In genomic region chr5:140332519-140332918, GRCm38 (mm10) we compare ENCODE assay signal across 8 mouse cellular contexts. TPM values are rescaled to one million over a fixed set of nuclear protein-coding genes. Genes with fewer than 3 reads are reported as not detected.
DNase-seq lines count a peak whose midpoint lies in the region; ATAC-seq and TF ChIP-seq lines count a peak whose summit lies in the region.

No protein-coding gene starts in this region.

- no peaks in the 10 kb centered on the region for H3K9me3 ChIP-seq in forebrain, embryonic 12.5 days
- no peaks in the 10 kb centered on the region for H3K9me3 ChIP-seq in forebrain, postnatal 0 days (ENCODE audit: low read length)
- H3K9me3 ChIP-seq in limb, embryonic 15.5 days: no peaks in the 10 kb centered on the region
- no peaks in the 10 kb centered on the region for H3K9me3 ChIP-seq in stomach, postnatal 0 days (ENCODE audit: control insufficient read depth, low read length)

- H3K4me3 ChIP-seq in forebrain, embryonic 12.5 days (replicated peaks): peak overlapping the region; percentile 64; the same call in 1 of the 2 replicates
- no peak overlapping the region for H3K4me3 ChIP-seq in forebrain, postnatal 0 days (ENCODE audit: low read depth, low read length)
- H3K4me3 ChIP-seq in limb, embryonic 15.5 days: peak overlapping the region; percentile 55
- H3K4me3 ChIP-seq in stomach, postnatal 0 days (ENCODE audit: low read depth, low read length): no peak overlapping the region; the same call in 1 of the 2 replicates

- peak overlapping the region; percentile 82; the same call in 1 of the 2 replicates for H3K9ac ChIP-seq in forebrain, embryonic 12.5 days
- H3K9ac ChIP-seq in forebrain, postnatal 0 days: no peak overlapping the region
- H3K9ac ChIP-seq in limb, embryonic 15.5 days: no peak overlapping the region
- no peak overlapping the region for H3K9ac ChIP-seq in stomach, postnatal 0 days (ENCODE audit: low read length)

- H3K4me2 ChIP-seq in forebrain, embryonic 12.5 days: peak overlapping the region; percentile 87
- H3K4me2 ChIP-seq in forebrain, postnatal 0 days (ENCODE audit: low read depth): no peak overlapping the region
- H3K4me2 ChIP-seq in limb, embryonic 15.5 days: peak overlapping the region; percentile 89
- peak overlapping the region; percentile 92 for H3K4me2 ChIP-seq in stomach, postnatal 0 days (replicated peaks; ENCODE audit: low read depth)

- no peak for TF ChIP-seq CTCF in forebrain, postnatal 0 days (IDR thresholded peaks at IDR 0.05; ENCODE audit: low read depth)
- no peak for TF ChIP-seq CTCF in stomach, postnatal 0 days (IDR thresholded peaks at IDR 0.05; ENCODE audit: low read depth)

- peaks cover 22% of the 10 kb centered on the region for H3K36me3 ChIP-seq in forebrain, embryonic 12.5 days (replicated peaks)
- H3K36me3 ChIP-seq in forebrain, postnatal 0 days (ENCODE audit: insufficient read depth): peaks cover 7% of the 10 kb centered on the region; the same call in 1 of the 2 replicates
- peaks cover 17% of the 10 kb centered on the region for H3K36me3 ChIP-seq in limb, embryonic 15.5 days
- peaks cover 11% of the 10 kb centered on the region; the same call in 1 of the 2 replicates for H3K36me3 ChIP-seq in stomach, postnatal 0 days (ENCODE audit: control insufficient read depth, insufficient read depth, low read length)

- peaks cover 14% of the 10 kb centered on the region for H3K4me1 ChIP-seq in forebrain, embryonic 12.5 days
- peaks cover 9% of the 10 kb centered on the region for H3K4me1 ChIP-seq in forebrain, postnatal 0 days (ENCODE audit: insufficient read depth)
- H3K4me1 ChIP-seq in limb, embryonic 15.5 days: peaks cover 17% of the 10 kb centered on the region
- H3K4me1 ChIP-seq in stomach, postnatal 0 days (replicated peaks; ENCODE audit: control insufficient read depth, insufficient read depth): peaks cover 4% of the 10 kb centered on the region; the same call in 1 of the 2 replicates

- no peak for ATAC-seq in forebrain, embryonic 12.5 days (ENCODE audit: low FRiP score)
- ATAC-seq in forebrain, postnatal 0 days: no peak
- no peak for ATAC-seq in limb, embryonic 15.5 days (ENCODE audit: insufficient number of reproducible peaks, low FRiP score, low TSS enrichment, low read depth)
- ATAC-seq in stomach, postnatal 0 days (ENCODE audit: low FRiP score, low TSS enrichment): peak; percentile 41; the same call in 1 of the 2 replicates
- no peak for ATAC-seq in CD4-positive, CD25-positive, alpha-beta regulatory T cell, adult 4 months

- H3K27me3 ChIP-seq in forebrain, embryonic 12.5 days: no peaks in the 10 kb centered on the region
- H3K27me3 ChIP-seq in forebrain, postnatal 0 days (ENCODE audit: insufficient read depth, low read length): no peaks in the 10 kb centered on the region
- H3K27me3 ChIP-seq in limb, embryonic 15.5 days: no peaks in the 10 kb centered on the region
- no peaks in the 10 kb centered on the region for H3K27me3 ChIP-seq in stomach, postnatal 0 days (ENCODE audit: control insufficient read depth, insufficient read depth, low read length)

- no peak for DNase-seq in forebrain, postnatal 0 days
- peak; percentile 38 for DNase-seq in urinary bladder, postnatal 14 days (ENCODE audit: low spot score)
- DNase-seq in urinary bladder, postnatal 10 days (ENCODE audit: low spot score): no peak
- no peak for DNase-seq in stomach, postnatal 0 days (ENCODE audit: low spot score)
- no peak for DNase-seq in cerebellum, postnatal 25 days

- TF ChIP-seq EP300 in stomach, postnatal 0 days (optimal IDR thresholded peaks at IDR 0.05): no peak

- 70% methylated on average over 4 of the region's 4 CpGs for WGBS in forebrain, embryonic 12.5 days
- WGBS in forebrain, postnatal 0 days: 66% methylated on average over 4 of the region's 4 CpGs
- 44% methylated on average over 4 of the region's 4 CpGs for WGBS in limb, embryonic 15.5 days
- 28% methylated on average over 4 of the region's 4 CpGs for WGBS in stomach, postnatal 0 days

- no peak overlapping the region for H3K27ac ChIP-seq in forebrain, embryonic 12.5 days
- no peak overlapping the region for H3K27ac ChIP-seq in forebrain, postnatal 0 days (ENCODE audit: low read depth, low read length)
- peak overlapping the region; percentile 89; the same call in 1 of the 2 replicates for H3K27ac ChIP-seq in limb, embryonic 15.5 days
- H3K27ac ChIP-seq in stomach, postnatal 0 days (replicated peaks): peak overlapping the region; percentile 94

RNA-seq across cellular contexts. Expression of gene Mrm2, which starts 0.8 kb away (rescaled TPM):
- polyA plus RNA-seq in forebrain, embryonic 12.5 days (2016; fragmentation: Nextera tagmentation; extraction: Ambion mirVana): 18.5 and 19.6 TPM in 2 replicates
- total RNA-seq in forebrain, postnatal 0 days (2014; rRNA removed): 16.0 and 16.2 TPM in 2 replicates
- polyA plus RNA-seq in forebrain, postnatal 0 days (2015; fragmentation: Nextera tagmentation; extraction: Ambion mirVana): 14.8 and 15.9 TPM in 2 replicates
- polyA plus RNA-seq in limb, embryonic 15.5 days (2015; fragmentation: Nextera tagmentation; extraction: Ambion mirVana): 19.6 and 20.2 TPM in 2 replicates
- polyA plus RNA-seq in stomach, postnatal 0 days (2015; fragmentation: Nextera tagmentation; extraction: Ambion mirVana): 11.4 and 12.4 TPM in 2 replicates
- polyA plus RNA-seq in CD4-positive, CD25-positive, alpha-beta regulatory T cell, adult 4 months (2017; shearing (Covaris generic)): 10 to 100 TPM; 10.6 to 14.9 TPM

RNA-seq across cellular contexts. Expression of gene Nudt1, which starts 11.1 kb away (rescaled TPM):
- 36.2 and 41.7 TPM in 2 replicates for polyA plus RNA-seq in forebrain, embryonic 12.5 days (2016; fragmentation: Nextera tagmentation; extraction: Ambion mirVana)
- 5.6 and 11.4 TPM in 2 replicates for total RNA-seq in forebrain, postnatal 0 days (2014; rRNA removed)
- 13.5 and 14.7 TPM in 2 replicates for polyA plus RNA-seq in forebrain, postnatal 0 days (2015; fragmentation: Nextera tagmentation; extraction: Ambion mirVana)
- polyA plus RNA-seq in limb, embryonic 15.5 days (2015; fragmentation: Nextera tagmentation; extraction: Ambion mirVana): 34.6 and 37.4 TPM in 2 replicates
- polyA plus RNA-seq in stomach, postnatal 0 days (2015; fragmentation: Nextera tagmentation; extraction: Ambion mirVana): 24.8 and 25.3 TPM in 2 replicates
- polyA plus RNA-seq in CD4-positive, CD25-positive, alpha-beta regulatory T cell, adult 4 months (2017; shearing (Covaris generic)): 10 to 100 TPM; 14.8 to 28.6 TPM

RNA-seq across cellular contexts. Expression of gene Mad1l1, which starts 11.2 kb away (rescaled TPM):
- polyA plus RNA-seq in forebrain, embryonic 12.5 days (2016; fragmentation: Nextera tagmentation; extraction: Ambion mirVana): 46.4 and 49.7 TPM in 2 replicates
- total RNA-seq in forebrain, postnatal 0 days (2014; rRNA removed): 21.3 and 22.8 TPM in 2 replicates
- 26.7 and 29.5 TPM in 2 replicates for polyA plus RNA-seq in forebrain, postnatal 0 days (2015; fragmentation: Nextera tagmentation; extraction: Ambion mirVana)
- 42.9 and 44.7 TPM in 2 replicates for polyA plus RNA-seq in limb, embryonic 15.5 days (2015; fragmentation: Nextera tagmentation; extraction: Ambion mirVana)
- polyA plus RNA-seq in stomach, postnatal 0 days (2015; fragmentation: Nextera tagmentation; extraction: Ambion mirVana): 14.2 and 15.3 TPM in 2 replicates
- 10 to 100 TPM; 28.2 to 40.3 TPM for polyA plus RNA-seq in CD4-positive, CD25-positive, alpha-beta regulatory T cell, adult 4 months (2017; shearing (Covaris generic))

RNA-seq across cellular contexts. Expression of gene Snx8, which starts 56.5 kb away (rescaled TPM):
- polyA plus RNA-seq in forebrain, embryonic 12.5 days (2016; fragmentation: Nextera tagmentation; extraction: Ambion mirVana): 19.2 and 20.7 TPM in 2 replicates
- total RNA-seq in forebrain, postnatal 0 days (2014; rRNA removed): 42.8 and 54.6 TPM in 2 replicates
- 21.1 and 31.1 TPM in 2 replicates for polyA plus RNA-seq in forebrain, postnatal 0 days (2015; fragmentation: Nextera tagmentation; extraction: Ambion mirVana)
- polyA plus RNA-seq in limb, embryonic 15.5 days (2015; fragmentation: Nextera tagmentation; extraction: Ambion mirVana): 23.8 and 24.8 TPM in 2 replicates
- polyA plus RNA-seq in stomach, postnatal 0 days (2015; fragmentation: Nextera tagmentation; extraction: Ambion mirVana): 8.0 and 8.6 TPM in 2 replicates
- 1 to 10 TPM in 1 of 2 experiments, under 1 TPM in 1; 0.30 to 6.1 TPM for polyA plus RNA-seq in CD4-positive, CD25-positive, alpha-beta regulatory T cell, adult 4 months (2017; shearing (Covaris generic))

Comparison
In these comparisons a context has a peak if more than half of its experiments do, and no peak if none do; other contexts are left out.
1. H3K4me3 ChIP-seq: peak in forebrain, embryonic 12.5 days (single experiment) and limb, embryonic 15.5 days (single experiment); none in forebrain, postnatal 0 days (single experiment) and stomach, postnatal 0 days (single experiment).
2. H3K27ac ChIP-seq: peak in limb, embryonic 15.5 days (single experiment) and stomach, postnatal 0 days (single experiment); none in forebrain, embryonic 12.5 days (single experiment) and forebrain, postnatal 0 days (single experiment).